Mouse (Mus musculus): ENCODE measurements around the gene Snx14. TPM values are rescaled to one million over a fixed set of nuclear protein-coding genes. Genes with fewer than 3 reads are reported as not detected.

The Snx14 gene
- total RNA-seq, 2 experiments from 2014 or later: 9.9 to 11.9 TPM

DNA sequence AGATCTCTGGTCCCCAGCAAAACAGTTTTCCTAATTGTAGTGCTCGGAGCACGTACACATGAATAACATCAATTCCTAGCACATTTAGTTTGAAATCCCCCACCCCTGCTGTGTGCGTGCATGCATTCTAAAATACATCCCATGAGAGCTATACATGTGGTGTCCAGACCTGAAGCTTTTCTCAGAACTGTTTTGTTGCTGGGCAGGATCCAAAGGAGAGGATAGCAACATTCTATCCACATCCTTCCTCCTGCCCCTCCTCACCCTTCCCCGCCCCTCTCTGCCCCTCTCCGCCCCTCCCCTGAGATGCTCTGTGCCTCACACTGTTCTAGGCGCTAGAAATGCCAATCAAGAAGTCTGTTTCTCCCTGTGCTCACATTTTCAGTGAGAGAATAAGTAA is 86.0 kb downstream of the Snx14 start:
- intact Hi-C loops (cut with DNase I): no loop called here
- DNase-seq: no peak

DNA sequence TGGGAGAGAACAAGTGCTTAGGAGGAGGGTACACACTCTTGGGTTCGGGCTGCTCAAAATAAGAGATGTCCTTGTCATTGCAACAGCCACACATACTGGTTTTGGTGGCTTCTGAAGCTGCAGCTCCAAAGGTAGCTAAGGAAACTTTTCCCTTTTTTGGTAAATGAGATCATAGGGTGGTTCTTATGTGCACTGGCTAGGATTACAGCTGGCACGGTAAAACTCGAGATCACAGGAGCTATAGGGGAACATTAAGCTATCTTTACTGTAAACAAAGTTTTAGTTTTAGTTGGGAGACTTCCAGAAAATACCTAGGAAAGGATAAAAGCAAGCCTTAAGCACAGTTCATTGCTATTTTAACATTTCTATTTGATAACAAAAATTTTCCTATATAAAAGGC is 87.6 kb downstream of the Snx14 start:
- intact Hi-C loops (cut with DNase I): no loop called here
- DNase-seq: no peak

DNA sequence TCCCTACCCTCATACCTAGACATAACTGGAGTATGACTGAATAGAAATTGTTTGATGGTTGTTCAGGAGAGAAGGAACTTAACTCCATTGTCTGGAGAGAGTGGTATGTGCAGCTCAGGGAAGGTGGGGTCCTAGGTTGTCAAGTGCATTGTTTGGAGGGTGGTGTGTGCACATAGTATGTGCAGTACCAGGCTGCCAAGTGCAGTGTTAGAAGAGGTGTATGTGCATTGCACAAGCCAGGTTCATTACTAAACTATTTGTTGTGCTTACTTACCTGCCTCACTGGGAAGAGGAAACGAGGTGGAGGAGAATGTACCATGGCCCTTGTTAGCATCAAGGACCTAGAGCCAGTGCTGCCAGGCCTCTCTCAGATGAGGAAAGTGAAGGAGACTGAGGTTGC is 88.4 kb downstream of the Snx14 start:
- intact Hi-C loops (cut with DNase I): no loop called here

DNA sequence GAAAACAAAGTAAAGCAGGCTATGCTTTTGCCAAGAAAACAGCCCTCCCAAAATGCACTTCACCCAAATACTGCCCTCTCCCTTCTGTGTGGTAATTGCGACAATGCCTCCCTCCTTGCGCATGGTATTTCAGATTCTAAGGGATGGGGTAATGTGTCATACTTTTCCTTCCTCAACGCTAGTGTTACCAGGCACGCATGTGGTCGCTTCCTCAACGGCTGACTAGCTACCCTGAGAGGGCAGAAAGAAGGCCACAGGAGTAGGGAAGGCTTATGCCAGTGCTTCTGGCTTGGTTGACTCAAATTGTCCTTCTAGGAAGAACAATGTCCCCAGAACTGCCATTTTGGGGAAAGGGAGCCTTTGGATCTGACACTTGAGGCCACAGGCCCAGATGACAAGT is 90.1 kb downstream of the Snx14 start:
- intact Hi-C loops (cut with DNase I): no loop called here
- DNase-seq: no peak

More for the DNA sequence above, 88.4 kb downstream of the Snx14 start:
- DNase-seq: no peak

DNA sequence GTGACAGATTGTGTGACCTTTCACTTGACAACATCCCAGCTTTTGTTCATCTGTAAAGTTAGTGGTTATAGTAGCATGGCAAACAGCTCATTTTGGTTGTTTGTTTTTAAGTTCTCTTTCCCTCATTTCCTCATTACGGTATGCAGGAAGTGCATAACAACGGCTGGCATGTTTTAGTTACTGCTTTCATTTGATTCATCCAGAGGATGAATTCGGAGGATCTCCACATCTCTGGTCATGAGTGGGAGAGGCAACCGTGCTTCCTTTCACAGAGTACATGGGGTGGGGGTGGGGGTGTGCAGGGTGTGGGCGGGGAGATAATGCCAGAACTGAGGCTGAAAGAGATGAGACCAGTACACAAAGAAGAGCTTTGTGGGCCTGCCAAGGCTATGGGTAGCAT is 91.9 kb downstream of the Snx14 start:
- no peak for DNase-seq
- intact Hi-C loops (cut with DNase I): no loop called here

DNA sequence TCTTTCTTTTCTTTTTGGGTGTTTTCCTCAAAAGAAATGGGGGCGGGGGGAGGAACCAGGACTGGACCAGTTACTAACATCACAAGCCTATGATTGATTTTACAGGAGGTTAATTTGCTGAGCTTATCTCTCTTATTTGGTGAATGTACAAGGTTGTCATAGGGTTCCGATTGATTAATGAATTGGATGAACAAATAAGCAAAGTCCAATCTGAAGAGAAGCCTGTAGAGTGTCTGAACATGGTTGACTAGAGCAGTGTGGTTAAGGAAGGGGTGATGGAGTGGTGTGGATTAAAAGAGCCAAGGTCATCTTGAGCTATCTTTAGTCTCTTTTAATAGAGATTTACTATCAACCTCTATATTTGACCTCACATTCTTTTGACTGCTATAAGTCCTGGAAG is 94.3 kb downstream of the Snx14 start:
- no peak for DNase-seq
- intact Hi-C loops (cut with DNase I): no loop called here

DNA sequence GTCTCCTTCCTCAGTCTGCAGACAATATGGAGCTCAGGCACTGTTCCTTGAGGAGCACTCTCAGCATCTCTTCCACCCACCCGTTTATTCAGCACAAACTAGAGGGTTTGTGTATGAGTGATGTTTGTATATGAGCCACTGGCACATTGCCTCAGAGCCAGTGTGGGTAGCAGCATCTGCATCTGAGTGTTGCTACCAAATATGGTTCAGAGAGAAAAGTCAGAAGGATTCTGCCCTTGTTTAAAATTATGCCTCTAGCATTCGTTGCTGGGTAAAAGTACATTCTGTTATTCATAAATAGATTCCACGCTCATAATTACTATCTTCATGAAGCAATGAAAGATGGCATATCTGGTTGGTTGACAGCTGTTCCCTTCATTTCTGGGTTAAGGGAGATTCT is 96.1 kb downstream of the Snx14 start:
- intact Hi-C loops (cut with DNase I): no loop called here
- no peak for DNase-seq

DNA sequence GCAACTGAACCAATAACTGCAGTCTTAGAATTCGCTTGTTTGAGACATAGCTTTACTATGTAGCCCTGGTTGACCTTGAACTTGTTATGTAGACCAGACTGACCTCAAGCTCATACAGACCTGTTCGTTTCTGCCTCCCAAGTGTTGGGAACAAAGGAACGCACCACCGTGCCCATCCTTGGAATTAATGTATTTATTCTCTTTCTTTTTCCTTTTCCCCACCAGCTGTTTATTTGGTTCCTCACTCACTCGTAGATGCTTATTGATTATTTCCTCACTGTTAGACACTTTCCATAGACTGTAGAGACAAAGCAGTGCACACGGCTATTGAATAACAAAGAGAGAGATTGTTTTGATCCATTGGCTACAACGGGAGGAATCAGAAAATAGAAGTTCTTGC is 96.5 kb downstream of the Snx14 start:
- intact Hi-C loops (cut with DNase I): no loop called here
- no peak for DNase-seq

DNA sequence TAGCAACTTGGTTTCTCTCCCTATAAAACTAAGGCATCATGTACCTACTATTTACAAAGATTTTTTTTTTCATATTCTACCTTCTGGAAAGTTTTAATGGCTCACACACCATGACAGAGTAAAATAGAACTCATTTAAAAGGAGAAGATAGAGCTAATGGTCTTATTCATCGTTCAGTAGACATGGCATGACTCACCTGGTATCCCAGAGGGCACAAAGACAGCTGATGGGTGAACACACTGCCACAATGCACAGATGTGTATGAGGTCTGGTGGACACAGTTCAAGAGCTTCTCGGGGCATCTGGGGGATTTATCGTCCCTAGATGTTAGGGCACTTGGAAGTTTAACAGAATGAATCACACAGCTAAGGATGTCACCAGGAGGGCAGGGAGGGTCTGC is 97.9 kb downstream of the Snx14 start:
- DNase-seq: no peak
- intact Hi-C loops (cut with DNase I): no loop called here

DNA sequence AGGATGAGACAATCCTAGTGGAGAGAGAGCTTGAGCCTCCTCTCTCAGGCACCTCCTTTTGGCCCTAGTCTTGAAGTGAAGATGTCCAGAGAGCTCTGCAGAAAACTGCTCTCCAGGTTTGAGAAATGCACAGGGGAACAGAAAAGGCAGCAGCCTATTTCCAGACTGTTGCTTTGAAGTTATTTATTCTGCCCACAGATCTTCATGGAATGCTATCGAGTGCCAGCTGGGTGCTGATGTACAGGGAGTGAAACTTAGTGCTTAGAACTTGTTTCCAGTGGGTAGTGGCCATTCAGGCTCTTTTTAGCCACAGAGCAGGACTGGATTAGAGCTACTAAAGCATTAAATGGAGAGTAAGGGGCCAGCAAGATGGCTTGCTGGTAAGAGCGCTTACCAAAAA is 102.9 kb downstream of the Snx14 start:
- no peak for DNase-seq
- intact Hi-C loops (cut with DNase I): no loop called here

DNA sequence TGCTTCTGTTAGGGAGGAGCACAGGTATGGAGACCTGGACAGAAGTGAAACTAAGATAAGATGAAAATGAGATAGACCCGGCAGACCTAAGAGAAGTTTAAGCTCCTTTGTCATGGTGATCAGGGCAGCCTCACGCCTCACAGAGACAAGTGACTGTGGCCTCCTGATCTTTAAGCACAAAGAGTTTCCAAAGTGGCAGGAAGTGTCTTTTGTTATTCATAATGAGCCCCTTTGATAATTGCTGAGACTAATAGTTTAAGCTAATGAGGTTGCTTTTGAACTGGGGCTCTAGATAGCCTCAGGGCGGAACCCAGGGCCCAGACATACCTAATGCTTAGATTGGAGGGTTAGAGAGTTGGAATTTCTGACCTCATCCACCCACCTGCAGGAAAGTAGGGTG is 106.3 kb downstream of the Snx14 start:
- intact Hi-C loops (cut with DNase I): no loop called here
- no peak for DNase-seq

DNA sequence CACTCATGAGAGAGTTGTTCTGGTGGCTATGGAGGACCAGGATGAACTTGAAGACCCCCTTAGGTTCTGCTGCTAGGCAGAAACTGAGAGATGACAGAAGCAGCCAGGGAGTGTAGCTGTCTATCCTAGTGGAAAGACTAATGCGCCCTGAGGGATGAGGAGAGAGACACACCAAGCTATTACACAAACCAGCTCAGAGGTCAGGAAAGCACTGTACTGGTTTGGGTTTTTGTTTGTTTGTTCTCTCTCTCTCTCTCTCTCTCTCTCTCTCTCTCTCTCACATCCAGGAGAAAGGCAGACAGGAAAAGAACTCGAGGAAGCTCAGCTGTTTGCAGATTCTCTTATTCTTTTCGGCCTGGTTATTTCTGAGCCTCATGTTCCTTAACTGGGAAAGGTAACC is 108.4 kb downstream of the Snx14 start:
- no peak for DNase-seq
- intact Hi-C loops (cut with DNase I): no loop called here

DNA sequence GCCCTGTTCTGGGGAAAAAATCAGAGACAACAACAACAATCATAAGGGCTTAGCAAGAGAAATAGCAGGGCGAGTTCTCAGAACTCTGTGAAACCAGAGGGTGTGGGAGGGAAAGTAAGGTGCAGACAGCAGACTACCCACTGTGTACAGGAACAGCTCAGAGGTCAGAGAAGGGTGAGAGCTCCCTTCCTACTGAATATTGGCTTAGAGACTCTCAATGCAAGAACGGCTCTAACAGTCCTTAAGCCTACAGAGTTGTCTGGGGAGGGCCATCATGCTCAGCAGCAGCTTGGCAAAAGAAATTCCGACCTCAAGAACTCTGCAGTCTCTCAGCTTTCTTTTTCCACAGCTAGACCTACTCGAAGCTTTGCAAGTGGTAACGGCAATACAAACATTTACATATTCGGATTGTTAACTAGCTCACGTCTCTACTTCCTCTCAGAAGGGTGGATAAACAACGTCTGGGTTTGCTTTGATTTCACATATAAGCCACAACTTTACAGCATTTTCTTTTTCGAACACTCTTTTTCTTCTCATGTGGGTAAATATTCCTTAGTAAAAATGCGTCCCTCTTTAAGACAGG is 109.5 kb downstream of the Snx14 start:
- no peak for DNase-seq
- intact Hi-C loops (cut with DNase I): loop anchor here (5.0 kb wide), 2 partner anchors 38 to 87 kb away; no protein-coding TSS in a partner anchor

DNA sequence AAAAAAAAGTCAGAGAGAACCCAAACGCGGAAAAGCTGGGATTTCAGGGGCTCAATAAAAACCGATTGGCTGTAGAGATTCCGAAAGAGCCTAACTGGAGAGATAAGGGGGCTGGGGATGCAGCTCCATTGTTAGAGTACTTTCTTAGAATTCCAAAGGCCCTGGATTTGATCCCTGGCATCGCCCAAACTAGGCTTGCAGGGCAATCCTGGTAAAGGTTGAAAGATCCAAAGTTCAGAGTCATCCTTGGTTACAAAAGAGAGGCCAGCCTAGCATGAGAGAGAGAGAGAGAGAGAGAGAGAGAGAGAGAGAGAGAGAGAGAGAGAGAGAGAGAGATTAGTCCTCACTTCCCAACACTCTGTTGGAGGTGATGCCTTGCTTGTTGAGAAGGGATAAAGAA is 110.1 kb downstream of the Snx14 start:
- no peak for DNase-seq
- intact Hi-C loops (cut with DNase I): loop anchor here (5.0 kb wide), 2 partner anchors 39 to 86 kb away; no protein-coding TSS in a partner anchor

DNA sequence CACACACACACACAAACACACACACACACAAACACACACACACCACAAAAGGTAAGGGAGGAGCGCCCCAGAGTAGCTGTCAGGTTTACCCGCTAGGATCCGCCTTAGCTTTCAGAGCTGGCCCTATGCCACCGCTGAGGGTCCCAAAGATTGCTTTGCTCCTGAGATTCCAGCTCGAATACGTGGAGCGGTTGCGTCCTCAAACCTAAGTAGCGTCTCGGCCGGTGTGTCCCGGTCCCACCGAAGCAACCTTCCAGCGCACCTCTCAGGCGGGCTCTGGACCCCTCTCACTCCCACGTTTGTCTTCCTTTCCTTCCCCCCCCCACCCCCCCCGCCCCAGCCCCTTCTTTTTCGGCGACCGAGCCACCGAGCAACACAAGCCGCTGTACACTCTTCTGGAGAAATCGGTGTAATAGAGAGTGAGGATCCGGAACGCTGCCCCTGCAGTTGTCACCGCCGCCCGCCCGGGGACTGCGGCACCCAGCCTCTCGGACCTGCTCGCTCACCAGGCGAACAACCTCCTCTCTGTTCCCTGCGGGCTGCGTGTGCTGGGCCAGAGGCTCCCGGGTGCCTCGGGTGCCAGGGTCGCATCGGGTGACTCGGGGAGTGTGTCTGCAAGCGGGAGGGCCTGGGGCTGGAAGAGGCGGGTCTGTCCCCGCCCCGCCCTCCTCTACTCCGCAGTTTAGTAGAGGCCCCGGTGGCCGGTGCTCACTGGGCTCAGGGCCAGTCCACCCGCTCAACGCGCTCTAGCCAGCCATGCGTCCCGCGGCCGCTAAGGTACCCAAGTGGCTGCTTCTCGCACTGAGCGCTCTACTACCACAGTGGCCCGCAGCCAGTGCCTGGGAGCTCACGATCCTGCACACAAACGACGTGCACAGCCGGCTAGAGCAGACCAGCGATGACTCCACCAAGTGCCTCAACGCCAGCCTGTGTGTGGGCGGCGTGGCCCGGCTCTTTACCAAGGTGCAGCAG is 111.5 kb downstream of the Snx14 start, which contains the start of gene Nt5e:
Gene Nt5e, plus strand, starts transcription at position 268 of the 972 bp plus-strand sequence.
- peak; percentile 59 to 66 for DNase-seq
- intact Hi-C loops (cut with DNase I): loop anchor here (5.0 kb wide), 2 partner anchors 40 to 85 kb away; no protein-coding TSS in a partner anchor

Other genes starting within 250 kb of the Snx14 start
- gene Nt5e, start 111.8 kb downstream of the Snx14 start, total RNA-seq (2021): 1 to 10 TPM; 1.6 to 1.7 TPM
- gene Gm20537, start 17.7 kb upstream of the Snx14 start, total RNA-seq (2021): under 1 TPM; 0.44 to 0.77 TPM
- gene Syncrip, start 43.6 kb upstream of the Snx14 start, total RNA-seq (2021): 10 to 100 TPM; 34.9 to 55.0 TPM
- 1 to 10 TPM; 9.4 TPM for gene Zfp949, start 109.1 kb upstream of the Snx14 start, total RNA-seq (2021)
- gene Trim43a, start 141.9 kb upstream of the Snx14 start, total RNA-seq (2021): under 1 TPM; 0.13 to 0.27 TPM